Mouse (Mus musculus): ENCODE data around the gene Magi3. TPM values are rescaled to one million over a fixed set of nuclear protein-coding genes. Genes with fewer than 3 reads are reported as not detected.

The Magi3 gene
- polyA plus RNA-seq, 1 experiment from 2014 or later = 8.2 TPM

DNA sequence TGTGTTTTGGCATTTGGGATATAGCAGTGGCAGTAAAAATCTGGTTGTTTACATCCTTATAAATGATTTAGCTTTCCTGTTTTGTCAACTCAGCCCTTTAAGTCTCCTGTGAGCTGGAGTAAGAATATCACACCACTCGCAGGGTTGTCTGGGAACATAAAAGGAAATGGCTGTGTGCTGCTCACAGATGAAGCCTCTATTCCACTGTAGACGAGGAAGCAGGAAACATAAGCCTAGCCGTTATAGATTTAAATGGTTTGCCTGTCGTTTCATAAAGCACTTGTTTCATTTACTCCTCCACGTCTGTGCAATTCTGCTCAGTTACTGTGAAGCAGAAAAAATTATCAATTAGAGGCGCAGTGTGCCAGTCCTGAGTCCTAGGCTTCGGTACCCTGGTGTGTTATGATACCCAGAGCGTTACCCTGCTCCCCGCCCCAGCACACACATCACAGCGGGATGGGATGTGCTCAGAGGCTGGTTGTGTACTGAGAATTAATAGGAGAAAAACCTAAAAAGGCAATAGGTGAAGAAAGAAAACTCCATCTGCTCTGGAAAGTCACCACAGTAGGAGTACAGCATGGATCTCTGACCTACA, 17.8 kb upstream of the Magi3 start:
- no peak overlapping the region for H3K9ac ChIP-seq
- WGBS = 59% methylated on average over 10 of the region's 10 CpGs
- H3K4me1 ChIP-seq = 0 out of 2 replicates have a peak, but pooled peaks cover 6% of the 10 kb centered on the region
- no peak overlapping the region for H3K4me3 ChIP-seq (replicated peaks)
- H3K4me2 ChIP-seq = no peak overlapping the region
- no peak for ATAC-seq (ENCODE audit: insufficient read depth, low FRiP score, low read depth)
- H3K9me3 ChIP-seq = no peaks in the 10 kb centered on the region
- no peak overlapping the region for H3K27ac ChIP-seq
- H3K27me3 ChIP-seq (replicated peaks) = no peaks in the 10 kb centered on the region
- H3K36me3 ChIP-seq = no peaks in the 10 kb centered on the region

DNA sequence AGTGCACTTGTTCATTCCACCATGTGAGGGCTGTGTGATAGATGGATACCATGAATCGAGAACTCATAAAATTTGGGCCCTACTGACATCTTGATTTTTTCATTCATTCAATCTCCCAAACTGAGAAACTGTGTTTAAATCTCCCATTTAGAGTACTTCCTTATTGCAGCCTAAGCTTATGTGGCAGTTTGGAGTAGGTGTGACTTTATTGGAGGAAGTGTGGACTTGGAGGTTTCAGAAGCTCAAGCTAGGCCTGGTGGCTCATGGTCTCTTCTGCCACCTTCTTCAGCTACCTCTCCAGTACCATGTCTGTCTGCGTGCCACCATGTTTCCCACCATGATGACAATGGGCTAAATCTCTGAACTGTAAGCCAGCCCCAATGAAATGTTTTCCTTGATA, 15.9 kb upstream of the Magi3 start:
- H3K27ac ChIP-seq = no peak overlapping the region
- WGBS = 82% methylated on average over 2 of the region's 2 CpGs
- ATAC-seq (ENCODE audit: insufficient read depth, low FRiP score, low read depth) = no peak
- H3K27me3 ChIP-seq (replicated peaks) = no peaks in the 10 kb centered on the region
- no peak overlapping the region for H3K4me2 ChIP-seq
- H3K4me1 ChIP-seq = 0 out of 2 replicates have a peak, but pooled peaks cover 6% of the 10 kb centered on the region
- H3K9ac ChIP-seq = no peak overlapping the region
- no peaks in the 10 kb centered on the region for H3K9me3 ChIP-seq
- H3K4me3 ChIP-seq (replicated peaks) = no peak overlapping the region
- no peaks in the 10 kb centered on the region for H3K36me3 ChIP-seq

DNA sequence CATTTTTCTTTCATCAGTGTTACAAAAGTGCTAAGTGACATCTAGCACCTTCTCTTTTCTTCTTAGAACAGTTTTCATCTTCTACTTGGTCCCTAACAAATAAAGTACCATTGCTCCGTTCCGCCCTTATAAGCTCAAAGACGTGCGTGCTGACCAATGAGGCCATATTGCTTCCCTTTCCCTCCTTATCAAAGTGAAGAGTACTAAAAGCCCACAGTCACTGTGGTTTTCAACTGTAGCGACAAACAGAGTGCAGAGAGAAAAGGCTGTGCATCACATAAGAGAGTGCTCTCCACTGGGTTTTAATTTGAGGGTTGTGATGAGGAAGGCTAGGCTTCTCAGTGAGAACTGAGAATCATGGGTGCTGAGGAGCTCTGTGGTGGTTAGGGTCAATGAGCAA, 14.9 kb upstream of the Magi3 start:
- no peak overlapping the region for H3K4me3 ChIP-seq (replicated peaks)
- H3K4me1 ChIP-seq = 0 out of 2 replicates have a peak, but pooled peaks cover 6% of the 10 kb centered on the region
- ATAC-seq (ENCODE audit: insufficient read depth, low FRiP score, low read depth) = no peak
- WGBS = 86% methylated on average over 5 of the region's 5 CpGs
- H3K27me3 ChIP-seq (replicated peaks) = no peaks in the 10 kb centered on the region
- H3K4me2 ChIP-seq = no peak overlapping the region
- no peaks in the 10 kb centered on the region for H3K36me3 ChIP-seq
- H3K9me3 ChIP-seq = no peaks in the 10 kb centered on the region
- no peak overlapping the region for H3K9ac ChIP-seq
- no peak overlapping the region for H3K27ac ChIP-seq

DNA sequence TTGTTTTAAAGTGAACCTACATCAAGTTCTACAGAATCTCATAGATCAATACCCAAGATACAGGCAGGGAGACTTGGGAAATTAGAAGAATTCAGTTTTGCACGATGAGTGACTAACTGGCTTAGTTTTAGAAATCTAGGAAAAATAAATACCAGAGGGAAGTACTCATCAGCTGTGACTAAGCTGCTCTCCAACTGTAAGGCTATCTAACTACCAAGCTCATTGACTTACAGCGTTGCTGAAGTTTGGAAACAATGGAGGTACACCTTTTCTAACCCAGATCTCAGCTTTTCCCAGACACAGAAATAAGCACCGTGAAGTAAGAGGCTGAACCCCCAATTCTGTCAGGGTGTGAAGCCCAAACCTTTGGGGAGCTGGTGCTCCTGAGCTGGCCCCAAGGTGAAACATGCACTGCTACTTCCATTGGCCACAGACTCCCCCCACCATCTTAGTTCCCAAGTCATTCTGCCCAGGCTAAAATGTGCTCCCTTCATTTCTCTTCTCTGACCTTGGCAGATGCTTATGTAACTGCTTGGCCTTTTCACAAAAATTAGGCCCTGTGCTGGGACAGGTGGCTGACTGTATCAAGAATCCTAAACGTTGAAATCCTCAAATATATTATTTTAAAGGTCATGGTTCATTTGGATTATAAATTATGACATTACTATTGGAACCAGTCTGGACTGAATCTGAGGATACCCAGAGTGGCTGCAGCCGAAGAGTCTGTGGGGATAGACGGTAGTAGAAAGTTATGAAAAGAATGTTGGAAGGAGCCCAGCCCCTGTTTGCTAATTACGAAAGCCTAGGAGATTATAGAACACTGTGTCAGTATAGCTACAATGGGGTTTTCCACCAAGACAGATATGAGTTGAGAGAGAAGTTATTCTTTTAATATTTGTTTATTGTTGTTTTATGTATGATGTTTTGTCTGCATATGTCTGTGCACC, 13.5 kb upstream of the Magi3 start:
- no peak overlapping the region for H3K4me3 ChIP-seq (replicated peaks)
- H3K4me1 ChIP-seq = 0 out of 2 replicates have a peak, but pooled peaks cover 6% of the 10 kb centered on the region
- H3K4me2 ChIP-seq = no peak overlapping the region
- WGBS = 47% methylated on average over 7 of the region's 7 CpGs
- no peaks in the 10 kb centered on the region for H3K9me3 ChIP-seq
- no peaks in the 10 kb centered on the region for H3K27me3 ChIP-seq (replicated peaks)
- no peak for ATAC-seq (ENCODE audit: insufficient read depth, low FRiP score, low read depth)
- no peak overlapping the region for H3K27ac ChIP-seq
- no peak overlapping the region for H3K9ac ChIP-seq
- no peaks in the 10 kb centered on the region for H3K36me3 ChIP-seq

DNA sequence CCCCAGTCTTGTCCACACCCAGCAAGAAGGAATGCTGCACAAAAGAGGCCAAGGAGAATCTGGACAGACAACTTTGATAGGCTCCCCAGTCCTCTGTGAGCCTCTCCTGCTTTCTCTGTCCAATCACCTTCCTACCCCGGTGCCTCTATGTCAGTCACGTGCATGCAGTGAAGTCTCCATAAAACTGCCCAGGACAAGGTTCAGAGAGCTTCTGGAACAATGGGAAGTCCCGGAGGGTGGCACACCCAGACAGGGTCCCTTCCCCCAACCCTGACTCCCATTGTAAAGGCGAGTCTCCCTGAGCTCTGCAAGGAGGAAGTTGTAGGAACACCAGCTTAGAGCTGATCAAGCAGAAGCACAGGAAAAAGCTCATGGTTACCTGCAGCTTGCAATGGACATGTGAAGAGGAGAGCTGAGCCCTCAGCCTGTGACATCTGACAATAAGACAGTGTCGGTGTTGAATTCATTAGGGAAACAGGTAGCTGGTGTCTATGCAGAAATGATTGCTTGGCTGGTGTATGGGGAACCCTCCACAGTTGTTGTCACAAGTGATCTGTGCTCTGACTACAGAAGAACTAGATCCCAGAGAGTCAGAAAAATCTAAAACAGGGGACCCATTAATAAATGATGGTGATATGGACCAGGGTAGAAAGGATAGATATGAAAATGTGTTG, 7.4 kb upstream of the Magi3 start:
- WGBS = 34% methylated on average over 5 of the region's 5 CpGs
- Histone ChIP-seq H3K27me3 (replicated peaks) (no peaks in the 10 kb centered on the region), H3K4me1 (no peaks in the 10 kb centered on the region), H3K4me3 (replicated peaks) (no peak overlapping the region), H3K27ac (peak overlapping the region; percentile 21; the same call in 1 of the 2 replicates), H3K36me3 (no peaks in the 10 kb centered on the region), H3K9me3 (no peaks in the 10 kb centered on the region), H3K4me2 (no peak overlapping the region), H3K9ac (no peak overlapping the region)
- peak; percentile 79 for ATAC-seq (ENCODE audit: insufficient read depth, low FRiP score, low read depth)

DNA sequence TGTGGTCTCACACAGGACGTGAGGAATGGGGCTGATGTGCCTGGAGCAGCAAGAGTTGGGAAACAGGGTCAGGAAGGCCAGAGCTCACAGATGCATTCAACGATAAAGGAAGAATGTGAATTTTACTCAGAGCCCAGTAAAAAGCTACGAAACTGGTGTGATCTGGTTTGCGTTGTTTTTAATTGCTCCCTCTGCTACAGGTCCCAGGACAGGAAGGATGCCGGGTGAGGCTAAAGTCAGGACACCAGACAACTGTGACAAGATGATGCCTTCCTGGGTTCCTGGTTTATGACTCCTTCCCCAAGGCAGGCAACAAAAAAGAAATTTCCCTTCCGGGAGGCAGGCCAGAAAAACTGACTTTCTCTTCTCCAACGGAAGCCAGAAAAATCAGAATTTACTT, 6.6 kb upstream of the Magi3 start:
- no peaks in the 10 kb centered on the region for H3K9me3 ChIP-seq
- H3K27ac ChIP-seq = peak overlapping the region; percentile 21; the same call in 1 of the 2 replicates
- no peak overlapping the region for H3K4me2 ChIP-seq
- no peak overlapping the region for H3K4me3 ChIP-seq (replicated peaks)
- H3K9ac ChIP-seq = no peak overlapping the region
- ATAC-seq (ENCODE audit: insufficient read depth, low FRiP score, low read depth) = no peak
- H3K4me1 ChIP-seq = no peaks in the 10 kb centered on the region
- 39% methylated on average over 7 of the region's 7 CpGs for WGBS
- no peaks in the 10 kb centered on the region for H3K27me3 ChIP-seq (replicated peaks)
- H3K36me3 ChIP-seq = no peaks in the 10 kb centered on the region

DNA sequence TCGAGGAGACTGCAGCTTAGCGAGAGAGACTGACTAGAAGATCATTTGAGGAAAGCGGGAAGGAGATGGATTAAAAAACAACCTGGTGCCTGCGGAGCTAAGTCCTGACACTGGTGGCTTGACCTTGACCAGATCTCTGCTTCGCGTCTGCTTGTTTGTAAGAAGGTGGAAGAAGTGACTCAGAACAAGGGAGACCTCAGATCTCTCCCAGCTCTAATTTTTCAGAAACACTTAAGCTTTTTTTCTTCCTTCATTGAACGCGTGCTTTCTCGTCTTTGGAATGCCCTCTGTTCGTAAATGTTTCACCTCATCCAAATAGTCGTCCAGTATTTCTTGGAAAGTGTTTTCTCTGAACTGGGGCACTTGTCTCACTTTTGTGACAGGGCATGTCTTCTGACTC, 982 bp upstream of the Magi3 start:
- H3K9me3 ChIP-seq = no peaks in the 10 kb centered on the region
- peak overlapping the region; percentile 64 for H3K4me2 ChIP-seq
- no peaks in the 10 kb centered on the region for H3K36me3 ChIP-seq
- H3K9ac ChIP-seq = no peak overlapping the region; the same call in 1 of the 2 replicates
- 8% methylated on average over 11 of the region's 11 CpGs for WGBS
- peaks cover 4% of the 10 kb centered on the region; the same call in 1 of the 2 replicates for H3K4me1 ChIP-seq
- H3K27me3 ChIP-seq (replicated peaks) = no peaks in the 10 kb centered on the region
- no peak for ATAC-seq (ENCODE audit: insufficient read depth, low FRiP score, low read depth)
- H3K27ac ChIP-seq = peak overlapping the region; percentile 88
- peak overlapping the region; percentile 81 for H3K4me3 ChIP-seq (replicated peaks)

DNA sequence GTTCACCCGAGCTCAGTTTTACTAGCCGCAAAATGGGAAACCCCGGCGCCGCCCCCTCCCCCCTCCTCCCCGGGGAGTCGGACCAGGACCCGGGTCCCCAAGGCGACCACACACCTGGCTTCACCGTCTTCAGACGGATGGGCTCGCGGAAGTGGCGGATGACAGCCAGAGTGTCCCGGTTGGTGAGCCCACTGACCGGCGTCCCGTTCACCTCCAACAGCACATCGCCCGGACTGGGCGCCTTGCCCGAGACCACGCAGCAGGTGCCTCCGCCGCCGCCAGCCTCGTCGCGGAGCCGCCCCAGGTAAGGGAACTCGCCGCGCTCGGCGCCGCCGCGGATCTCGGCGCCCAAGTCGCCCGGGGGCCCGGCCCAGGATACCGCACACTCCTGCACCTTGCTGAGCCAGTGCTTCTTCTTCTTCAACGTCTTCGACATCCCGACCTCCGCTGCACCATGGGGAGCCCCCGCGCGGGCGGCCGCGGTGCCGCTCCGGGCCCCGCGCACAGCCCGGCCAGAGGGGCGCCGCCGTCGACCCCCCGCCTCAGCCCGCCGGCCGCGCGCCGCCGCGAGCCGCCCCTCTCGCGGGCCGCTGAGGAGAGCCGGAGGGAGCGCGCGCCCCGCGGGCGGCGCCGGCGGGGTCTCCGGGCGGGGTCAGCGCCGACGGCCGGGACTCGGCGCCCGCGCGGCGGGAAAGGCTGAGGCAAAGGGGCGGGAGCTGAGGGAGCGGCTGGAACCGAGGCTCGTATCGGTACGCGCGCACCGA, 461 bp downstream of the Magi3 start:
- Histone ChIP-seq H3K9ac (peak overlapping the region; percentile 93), H3K4me3 (replicated peaks) (peak overlapping the region; percentile 81), H3K27ac (peak overlapping the region; percentile 97), H3K27me3 (replicated peaks) (no peaks in the 10 kb centered on the region), H3K36me3 (no peaks in the 10 kb centered on the region), H3K9me3 (no peaks in the 10 kb centered on the region), H3K4me1 (peaks cover 4% of the 10 kb centered on the region; the same call in 1 of the 2 replicates), H3K4me2 (peak overlapping the region; percentile 69)
- ATAC-seq (ENCODE audit: insufficient read depth, low FRiP score, low read depth) = peak; percentile 1
- under 1% methylated on average over 103 of the region's 107 CpGs for WGBS

DNA sequence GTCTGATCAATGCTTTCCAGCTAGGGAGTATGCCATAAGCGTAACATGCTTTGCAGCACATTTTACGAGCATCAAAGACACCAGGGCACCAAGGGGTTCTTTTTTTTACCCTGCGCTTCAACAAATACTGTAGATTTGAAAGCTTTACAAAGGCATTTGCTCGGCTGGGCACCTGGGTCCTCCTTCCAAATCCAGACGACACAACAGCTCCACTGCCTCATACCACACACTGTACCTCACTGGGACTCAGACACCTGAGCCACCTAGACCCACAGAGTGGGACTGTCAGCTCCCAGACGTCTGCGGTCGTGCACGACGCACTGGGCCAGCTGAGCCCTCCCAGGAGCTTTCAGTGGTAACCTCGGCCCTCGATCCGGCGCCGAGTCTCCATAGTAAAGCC, 1.2 kb downstream of the Magi3 start:
- Histone ChIP-seq H3K4me2 (peak overlapping the region; percentile 69), H3K27ac (0 out of 2 replicates have a peak overlapping the region, but pooled peaks have one; percentile 11), H3K27me3 (replicated peaks) (no peaks in the 10 kb centered on the region), H3K4me1 (peaks cover 4% of the 10 kb centered on the region; the same call in 1 of the 2 replicates), H3K9ac (peak overlapping the region; percentile 93), H3K9me3 (no peaks in the 10 kb centered on the region), H3K4me3 (replicated peaks) (peak overlapping the region; percentile 81), H3K36me3 (no peaks in the 10 kb centered on the region)
- no peak for ATAC-seq (ENCODE audit: insufficient read depth, low FRiP score, low read depth)
- WGBS = 3% methylated on average over 15 of the region's 15 CpGs

DNA sequence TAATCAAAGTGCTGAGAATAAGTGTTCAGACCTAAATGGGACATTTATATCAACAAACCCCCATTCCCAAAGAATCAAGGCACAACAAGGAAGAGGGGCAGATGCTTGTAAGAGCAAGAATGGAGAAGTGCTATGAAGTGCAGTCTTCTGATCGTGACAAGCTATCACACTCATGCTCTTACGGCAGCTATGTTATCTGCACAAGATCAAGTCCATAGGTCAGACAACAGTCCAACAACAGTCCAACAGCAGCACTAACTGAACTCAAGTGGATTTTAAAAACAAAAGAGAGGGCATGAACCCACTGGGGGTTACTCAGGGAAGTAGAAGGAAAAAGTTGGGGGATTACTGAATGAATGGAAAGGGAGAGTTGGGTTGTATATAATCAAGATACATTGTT, 30.4 kb downstream of the Magi3 start:
- H3K4me3 ChIP-seq (replicated peaks) = no peak overlapping the region
- no peak for ATAC-seq (ENCODE audit: insufficient read depth, low FRiP score, low read depth)
- H3K36me3 ChIP-seq = no peaks in the 10 kb centered on the region
- H3K4me2 ChIP-seq = no peak overlapping the region
- H3K4me1 ChIP-seq = no peaks in the 10 kb centered on the region
- no peak overlapping the region for H3K27ac ChIP-seq
- WGBS = 53% methylated on average over 2 of the region's 2 CpGs
- no peaks in the 10 kb centered on the region for H3K27me3 ChIP-seq (replicated peaks)
- H3K9ac ChIP-seq = no peak overlapping the region
- no peaks in the 10 kb centered on the region for H3K9me3 ChIP-seq

DNA sequence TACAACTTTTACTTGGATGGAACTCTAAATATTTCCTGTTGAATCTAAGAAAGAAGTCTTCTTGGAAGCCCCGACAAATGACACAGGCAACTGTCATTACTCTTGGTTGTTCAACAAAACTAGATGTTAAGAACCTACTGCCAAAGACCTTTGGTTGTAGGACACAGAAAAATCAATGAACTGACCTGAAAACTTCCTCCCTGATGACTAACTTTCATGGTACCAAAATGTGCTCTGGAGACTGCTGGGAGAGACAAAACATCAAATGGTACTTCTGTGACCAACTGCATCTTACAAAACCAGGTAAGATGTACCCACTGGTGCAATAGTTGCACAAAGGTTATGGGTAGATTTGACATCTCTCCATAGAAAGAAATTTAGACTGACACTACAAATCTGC, 30.9 kb downstream of the Magi3 start:
- H3K9me3 ChIP-seq = no peaks in the 10 kb centered on the region
- H3K4me1 ChIP-seq = no peaks in the 10 kb centered on the region
- no peak overlapping the region for H3K4me2 ChIP-seq
- no peak overlapping the region for H3K4me3 ChIP-seq (replicated peaks)
- ATAC-seq (ENCODE audit: insufficient read depth, low FRiP score, low read depth) = no peak
- H3K36me3 ChIP-seq = no peaks in the 10 kb centered on the region
- no peak overlapping the region for H3K27ac ChIP-seq
- H3K27me3 ChIP-seq (replicated peaks) = no peaks in the 10 kb centered on the region
- WGBS = 83% methylated on average over 1 of the region's 1 CpGs
- no peak overlapping the region for H3K9ac ChIP-seq
